Mouse (Mus musculus): Measurements from ENCODE around the gene Wdr83os.
"Not testable (repeated sequence)": the region's sequence is repeated elsewhere in the genome, so short reads cannot be mapped to it uniquely, and the experiment has no call there.

GRCm38 (mm10) chr8:85120251-85120650 lies 39.7 kb downstream of the Wdr83os start:
- TF ChIP-seq CTCF, EP300 (IDR thresholded peaks at IDR 0.05; ENCODE audit: low read depth): not testable (repeated sequence)
